Mouse (Mus musculus) neural tube, embryonic 13.5 days (tissue): ENCODE measurements around the gene Maats1. TPM values are rescaled to one million over a fixed set of nuclear protein-coding genes. Genes with fewer than 3 reads are reported as not detected.

Experiments used
- ATAC-seq: fragments of 200-750 bp; cut with Nextera tagmentation; 2 replicates; pipeline ENCODE4 v1.8.0; 2017; ENCODE audit warnings: low read depth, mild to moderate bottlenecking, moderate TSS enrichment, moderate library complexity
- H3K27ac ChIP-seq: fragments of 300-500 bp; sonication (generic); replicated peaks from 2 replicates; pipeline ENCODE4 v1.5.1; 2015; ENCODE audit warnings: moderate library complexity, mild to moderate bottlenecking, inconsistent platforms
- H3K27me3 ChIP-seq: fragments of 300-500 bp; sonication (generic); 2 replicates; pipeline ENCODE4 v1.6.1; 2015; ENCODE audit warnings: mild to moderate bottlenecking, inconsistent platforms
- H3K36me3 ChIP-seq: fragments of 300-500 bp; sonication (generic); 2 replicates; pipeline ENCODE4 v1.6.1; 2015; ENCODE audit warnings: mild to moderate bottlenecking, inconsistent platforms
- H3K4me1 ChIP-seq: fragments of 300-500 bp; sonication (generic); replicated peaks from 2 replicates; pipeline ENCODE4 v1.6.1; 2015; ENCODE audit warnings: inconsistent platforms
- H3K4me2 ChIP-seq: fragments of 300-500 bp; sonication (generic); 2 replicates; pipeline ENCODE4 v1.6.1; 2015; ENCODE audit warnings: inconsistent platforms, mild to moderate bottlenecking, moderate library complexity
- H3K4me3 ChIP-seq: fragments of 300-500 bp; sonication (generic); 2 replicates; pipeline ENCODE4 v1.5.1; 2015; ENCODE audit warnings: mild to moderate bottlenecking, inconsistent platforms
- H3K9ac ChIP-seq: fragments of 300-500 bp; sonication (generic); 2 replicates; pipeline ENCODE4 v1.6.1; 2015; ENCODE audit warnings: moderate library complexity, mild to moderate bottlenecking, inconsistent platforms
- H3K9me3 ChIP-seq: fragments of 300-500 bp; sonication (generic); 2 replicates; pipeline ENCODE4 v1.6.1; 2016; ENCODE audit warnings: inconsistent platforms
- WGBS: fragments of 180-500 bp; shearing (Covaris S2); methylation state at CpG from one replicate; pipeline ENCODE4 v1.1.7; 2015; 5-methylcytosine and 5-hydroxymethylcytosine counted together
- polyA plus RNA-seq: library from polyadenylated mRNA; unstranded; fragments of >200 nt; fragmentation: Nextera tagmentation; extraction: Ambion mirVana; gene quantifications from 2 replicates; pipeline ENCODE4 v1.2.1, GENCODE M21; 2015

Maats1 gene
- polyA plus RNA-seq, 1 experiment from 2014 or later, result 0.36 TPM

GRCm38 (mm10) chr16:38354185-38354913, 12.4 kb upstream of the Maats1 start:
- Histone ChIP-seq H3K4me2 (no peak overlapping the region), H3K36me3 (peaks cover 50% of the 10 kb centered on the region), H3K27me3 (no peaks in the 10 kb centered on the region), H3K4me1 (no peaks in the 10 kb centered on the region), H3K9me3 (no peaks in the 10 kb centered on the region), H3K4me3 (no peak overlapping the region), H3K9ac (no peak overlapping the region), H3K27ac (no peak overlapping the region)
- 91% methylated on average over 5 of the region's 5 CpGs for WGBS
- no peak for ATAC-seq

- no peaks in the 10 kb centered on the region for H3K4me1 ChIP-seq
Observed at GRCm38 (mm10) chr16:38353642-38354041, 11.7 kb upstream of the Maats1 start.

GRCm38 (mm10) chr16:38352851-38353250, 10.9 kb upstream of the Maats1 start:
- ATAC-seq, result no peak
- Histone ChIP-seq H3K9me3 (no peaks in the 10 kb centered on the region), H3K36me3 (peaks cover 48% of the 10 kb centered on the region), H3K27me3 (no peaks in the 10 kb centered on the region), H3K9ac (no peak overlapping the region), H3K4me3 (no peak overlapping the region), H3K4me1 (peaks cover 7% of the 10 kb centered on the region), H3K4me2 (no peak overlapping the region), H3K27ac (no peak overlapping the region)

More at GRCm38 (mm10) chr16:38353642-38354041, 11.7 kb upstream of the Maats1 start:
- ATAC-seq, result no peak
- 96% methylated on average over 2 of the region's 2 CpGs for WGBS
- Histone ChIP-seq H3K9me3 (no peaks in the 10 kb centered on the region), H3K36me3 (peaks cover 55% of the 10 kb centered on the region), H3K4me3 (no peak overlapping the region), H3K27ac (no peak overlapping the region), H3K27me3 (no peaks in the 10 kb centered on the region), H3K9ac (no peak overlapping the region), H3K4me2 (no peak overlapping the region)

- no peak for ATAC-seq
- H3K9ac ChIP-seq, result no peak overlapping the region
- H3K9me3 ChIP-seq, result no peaks in the 10 kb centered on the region
- no peak overlapping the region for H3K4me3 ChIP-seq
- no peaks in the 10 kb centered on the region for H3K27me3 ChIP-seq
- H3K36me3 ChIP-seq, result peaks cover 47% of the 10 kb centered on the region
- H3K4me2 ChIP-seq, result no peak overlapping the region
- no peak overlapping the region for H3K27ac ChIP-seq
- peaks cover 11% of the 10 kb centered on the region for H3K4me1 ChIP-seq
- WGBS, result 83% methylated on average over 7 of the region's 7 CpGs
Observed at GRCm38 (mm10) chr16:38352031-38352430, 10.1 kb upstream of the Maats1 start.

GRCm38 (mm10) chr16:38350939-38351338, 9.0 kb upstream of the Maats1 start:
- ATAC-seq, result no peak

GRCm38 (mm10) chr16:38350361-38350855, 8.5 kb upstream of the Maats1 start:
- H3K4me1 ChIP-seq, result peaks cover 14% of the 10 kb centered on the region
- H3K9me3 ChIP-seq, result no peaks in the 10 kb centered on the region
- H3K27me3 ChIP-seq, result no peaks in the 10 kb centered on the region
- H3K36me3 ChIP-seq, result peaks cover 38% of the 10 kb centered on the region
- 88% methylated on average over 7 of the region's 7 CpGs for WGBS
- H3K4me2 ChIP-seq, result no peak overlapping the region
- no peak overlapping the region for H3K27ac ChIP-seq
- ATAC-seq, result no peak
- no peak overlapping the region for H3K4me3 ChIP-seq
- no peak overlapping the region for H3K9ac ChIP-seq

More at GRCm38 (mm10) chr16:38350939-38351338, 9.0 kb upstream of the Maats1 start:
- no peak overlapping the region for H3K27ac ChIP-seq
- H3K4me3 ChIP-seq, result no peak overlapping the region
- no peaks in the 10 kb centered on the region for H3K9me3 ChIP-seq
- H3K36me3 ChIP-seq, result peaks cover 38% of the 10 kb centered on the region
- peaks cover 14% of the 10 kb centered on the region for H3K4me1 ChIP-seq
- H3K4me2 ChIP-seq, result no peak overlapping the region
- no peaks in the 10 kb centered on the region for H3K27me3 ChIP-seq
- no peak overlapping the region for H3K9ac ChIP-seq
- WGBS, result 82% methylated on average over 6 of the region's 6 CpGs

GRCm38 (mm10) chr16:38349881-38350280, 7.9 kb upstream of the Maats1 start:
- Histone ChIP-seq H3K4me1 (peaks cover 14% of the 10 kb centered on the region), H3K9ac (no peak overlapping the region), H3K27ac (no peak overlapping the region), H3K4me2 (no peak overlapping the region), H3K36me3 (peaks cover 38% of the 10 kb centered on the region), H3K27me3 (no peaks in the 10 kb centered on the region), H3K9me3 (no peaks in the 10 kb centered on the region), H3K4me3 (no peak overlapping the region)
- ATAC-seq, result no peak
- WGBS, result 87% methylated on average over 2 of the region's 2 CpGs

GRCm38 (mm10) chr16:38348217-38348761, 6.3 kb upstream of the Maats1 start:
- H3K9me3 ChIP-seq, result no peaks in the 10 kb centered on the region
- no peak for ATAC-seq
- no peak overlapping the region for H3K4me2 ChIP-seq
- no peak overlapping the region for H3K9ac ChIP-seq
- H3K4me1 ChIP-seq, result peaks cover 14% of the 10 kb centered on the region
- H3K36me3 ChIP-seq, result peaks cover 34% of the 10 kb centered on the region
- no peaks in the 10 kb centered on the region for H3K27me3 ChIP-seq
- WGBS, result 91% methylated on average over 9 of the region's 9 CpGs
- no peak overlapping the region for H3K27ac ChIP-seq
- H3K4me3 ChIP-seq, result no peak overlapping the region

- no peaks in the 10 kb centered on the region for H3K27me3 ChIP-seq
- peak overlapping the region; percentile 82 for H3K9ac ChIP-seq
- 60% methylated on average over 6 of the region's 6 CpGs for WGBS
- H3K9me3 ChIP-seq, result no peaks in the 10 kb centered on the region
- H3K4me2 ChIP-seq, result peak overlapping the region; percentile 71
- H3K4me1 ChIP-seq, result peaks cover 14% of the 10 kb centered on the region
- H3K4me3 ChIP-seq, result peak overlapping the region; percentile 83
- H3K36me3 ChIP-seq, result peaks cover 34% of the 10 kb centered on the region
- H3K27ac ChIP-seq, result no peak overlapping the region
- no peak for ATAC-seq
Observed at GRCm38 (mm10) chr16:38347588-38347987, 5.6 kb upstream of the Maats1 start.

GRCm38 (mm10) chr16:38346529-38347325, 4.8 kb upstream of the Maats1 start, which contains the start of the genes Cox17 and Gm21987:
TSS of gene Cox17 (plus strand) at chr16:38346991.
TSS of gene Gm21987 (plus strand) at chr16:38347040.
- ATAC-seq, result peak; percentile 97
- H3K9me3 ChIP-seq, result no peaks in the 10 kb centered on the region
- H3K9ac ChIP-seq, result peak within 1 kb of the TSS; percentile 82
- peak within 1 kb of the TSS; percentile 89 for H3K27ac ChIP-seq
- peaks cover 17% of the 10 kb centered on the region for H3K4me1 ChIP-seq
- WGBS, result 3% methylated on average over 35 of the region's 35 CpGs
- peaks cover 27% of the 10 kb centered on the region for H3K36me3 ChIP-seq
- H3K4me3 ChIP-seq, result peak within 1 kb of the TSS; percentile 83
- H3K4me2 ChIP-seq, result peak within 1 kb of the TSS; percentile 71
- H3K27me3 ChIP-seq, result no peaks in the 10 kb centered on the region

- 83% methylated on average over 3 of the region's 3 CpGs for WGBS
- Histone ChIP-seq H3K4me3 (no peak overlapping the region), H3K9ac (no peak overlapping the region), H3K27ac (no peak overlapping the region), H3K27me3 (no peaks in the 10 kb centered on the region), H3K4me1 (peaks cover 23% of the 10 kb centered on the region), H3K36me3 (peaks cover 11% of the 10 kb centered on the region), H3K4me2 (no peak overlapping the region), H3K9me3 (no peaks in the 10 kb centered on the region)
- ATAC-seq, result no peak
Observed at GRCm38 (mm10) chr16:38344941-38345725, 3.2 kb upstream of the Maats1 start.
